Mouse (Mus musculus) embryonic facial prominence, embryonic 11.5 days (tissue): ENCODE data around the gene Ap3b1. TPM values are rescaled to one million over a fixed set of nuclear protein-coding genes. Genes with fewer than 3 reads are reported as not detected.

Experiments used
- ATAC-seq: fragments of 200-750 bp; cut with Nextera tagmentation; replicated peaks from 2 replicates; pipeline ENCODE4 v1.8.0; 2017; ENCODE audit warnings: low read depth; ENCODE audit not compliant: insufficient number of reproducible peaks, low FRiP score, low TSS enrichment
- DNase-seq: peaks from one replicate; pipeline ENCODE4 v3.0.0-alpha.2; 2015; ENCODE audit warnings: low spot score
- H3K27ac ChIP-seq: fragments of 300-500 bp; sonication (generic); replicated peaks from 2 replicates; pipeline ENCODE4 v1.5.1; 2014; ENCODE audit warnings: mild to moderate bottlenecking, low read depth, low read length, control low read depth
- H3K27me3 ChIP-seq: fragments of 300-500 bp; sonication (generic); 2 replicates; pipeline ENCODE4 v1.6.1; 2014; ENCODE audit warnings: mild to moderate bottlenecking, low read length, moderate library complexity, mixed read lengths; ENCODE audit not compliant: control insufficient read depth, insufficient read depth
- H3K36me3 ChIP-seq: fragments of 300-500 bp; sonication (generic); replicated peaks from 2 replicates; pipeline ENCODE4 v1.6.1; 2014; ENCODE audit warnings: low read depth, mild to moderate bottlenecking, low read length, moderate library complexity, mixed read lengths; ENCODE audit not compliant: control insufficient read depth, insufficient read depth
- H3K4me1 ChIP-seq: fragments of 300-500 bp; sonication (generic); 2 replicates; pipeline ENCODE4 v1.6.1; 2014; ENCODE audit warnings: low read length, mixed read lengths; ENCODE audit not compliant: control insufficient read depth, insufficient read depth
- H3K4me2 ChIP-seq: fragments of 300-500 bp; sonication (generic); 2 replicates; pipeline ENCODE4 v1.6.1; 2014; ENCODE audit warnings: low read depth, mild to moderate bottlenecking, control low read depth, low read length, moderate library complexity
- H3K4me3 ChIP-seq: fragments of 300-500 bp; sonication (generic); 2 replicates; pipeline ENCODE4 v1.5.1; 2014; ENCODE audit warnings: low read depth, low read length, control low read depth
- H3K9ac ChIP-seq: fragments of 300-500 bp; sonication (generic); replicated peaks from 2 replicates; pipeline ENCODE4 v1.6.1; 2014; ENCODE audit warnings: mild to moderate bottlenecking, control low read depth, low read length
- H3K9me3 ChIP-seq: fragments of 300-500 bp; sonication (generic); replicated peaks from 2 replicates; pipeline ENCODE4 v1.6.1; 2016; ENCODE audit warnings: mild to moderate bottlenecking, low read length, inconsistent platforms, mixed read lengths; ENCODE audit not compliant: control insufficient read depth
- WGBS: fragments of 180-500 bp; shearing (Covaris S2); extraction: QIAGEN DNeasy Blood & Tissue Kit; methylation state at CpG from one replicate; pipeline ENCODE4 v1.1.7; 2014; 5-methylcytosine and 5-hydroxymethylcytosine counted together
- polyA plus RNA-seq: library from polyadenylated mRNA; unstranded; fragments of >200 nt; fragmentation: Nextera tagmentation; extraction: Ambion mirVana; gene quantifications from 2 replicates; pipeline ENCODE4 v1.2.1, GENCODE M21; 2014

Gene Ap3b1
- polyA plus RNA-seq, 1 experiment from 2014 or later = 43.4 TPM

DNA sequence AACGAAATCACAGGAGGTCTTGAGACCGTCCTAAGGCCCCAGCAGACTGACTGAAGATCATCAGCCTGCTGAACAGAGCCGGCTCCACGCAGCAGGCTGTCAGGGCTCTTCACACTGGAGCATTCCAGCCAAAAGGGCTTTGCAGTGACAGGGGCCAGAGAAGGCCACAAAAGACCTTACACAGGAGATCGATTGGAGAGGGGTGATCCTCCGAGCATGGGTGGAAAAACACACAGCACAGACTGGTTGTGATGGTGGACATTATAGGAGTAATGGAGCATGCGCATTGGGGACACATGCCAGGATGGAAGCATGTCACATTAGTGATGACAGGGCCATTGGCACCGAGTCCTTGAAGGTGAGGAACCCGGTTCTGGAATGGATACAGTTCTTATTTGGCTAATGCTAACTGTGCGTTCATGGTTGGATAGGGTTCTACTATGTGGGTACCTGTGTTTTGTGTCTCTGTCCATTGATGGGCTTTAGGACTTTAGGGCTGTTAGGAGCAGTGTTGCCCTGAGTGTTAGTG is 37.7 kb downstream of the Ap3b1 start:
- no peak overlapping the region for H3K27ac ChIP-seq
- ATAC-seq (no peak), DNase-seq (no peak)
- no peaks in the 10 kb centered on the region for H3K36me3 ChIP-seq
- H3K4me1 ChIP-seq = no peaks in the 10 kb centered on the region
- no peaks in the 10 kb centered on the region for H3K9me3 ChIP-seq
- no peaks in the 10 kb centered on the region for H3K27me3 ChIP-seq
- no peak overlapping the region for H3K9ac ChIP-seq
- WGBS = 90% methylated on average over 10 of the region's 10 CpGs
- no peak overlapping the region for H3K4me2 ChIP-seq
- H3K4me3 ChIP-seq = no peak overlapping the region

DNA sequence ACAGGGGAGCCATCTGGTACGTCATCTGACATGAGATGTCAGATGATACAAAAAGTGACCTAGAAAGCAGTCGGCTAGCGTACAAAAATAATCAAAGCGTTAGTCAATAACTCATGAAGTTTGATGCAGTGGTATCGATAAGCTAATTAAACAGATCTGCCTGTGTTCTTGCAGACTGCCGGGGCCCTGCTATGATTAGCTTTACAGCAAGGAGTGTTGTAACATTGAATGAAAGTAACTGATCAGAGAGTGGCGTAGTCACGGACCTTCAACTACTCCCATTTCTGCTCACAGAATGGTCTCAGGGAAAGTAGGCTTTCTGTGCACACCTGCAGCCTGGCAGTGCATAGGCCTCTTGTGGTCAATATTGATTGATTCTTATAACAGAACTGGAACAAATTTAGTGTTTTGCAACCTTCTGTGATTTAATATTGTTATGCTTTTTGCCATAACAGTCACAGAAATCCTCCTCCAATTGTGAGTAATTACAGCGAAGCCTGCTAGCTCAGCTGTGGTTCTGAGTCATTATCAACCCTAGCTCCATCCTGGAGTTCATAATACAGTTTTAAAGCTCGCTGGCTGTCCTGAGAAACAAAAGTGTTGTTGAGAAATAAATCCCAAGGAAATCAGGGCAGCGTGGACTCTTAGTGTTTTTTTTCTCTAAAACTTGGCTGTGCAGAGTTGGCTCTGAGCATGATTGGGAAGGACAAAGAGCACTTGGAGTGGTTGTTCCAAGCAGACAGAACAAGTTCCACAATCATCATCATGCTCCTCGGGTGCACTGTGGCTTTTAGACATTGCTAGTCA is 40.0 kb downstream of the Ap3b1 start:
- no peaks in the 10 kb centered on the region; the same call in 1 of the 2 replicates for H3K36me3 ChIP-seq
- H3K4me3 ChIP-seq = no peak overlapping the region
- no peaks in the 10 kb centered on the region for H3K9me3 ChIP-seq
- no peak overlapping the region for H3K4me2 ChIP-seq
- H3K4me1 ChIP-seq = no peaks in the 10 kb centered on the region
- no peaks in the 10 kb centered on the region for H3K27me3 ChIP-seq
- ATAC-seq = no peak
- no peak for DNase-seq
- no peak overlapping the region for H3K27ac ChIP-seq
- WGBS = 89% methylated on average over 12 of the region's 12 CpGs
- no peak overlapping the region for H3K9ac ChIP-seq

DNA sequence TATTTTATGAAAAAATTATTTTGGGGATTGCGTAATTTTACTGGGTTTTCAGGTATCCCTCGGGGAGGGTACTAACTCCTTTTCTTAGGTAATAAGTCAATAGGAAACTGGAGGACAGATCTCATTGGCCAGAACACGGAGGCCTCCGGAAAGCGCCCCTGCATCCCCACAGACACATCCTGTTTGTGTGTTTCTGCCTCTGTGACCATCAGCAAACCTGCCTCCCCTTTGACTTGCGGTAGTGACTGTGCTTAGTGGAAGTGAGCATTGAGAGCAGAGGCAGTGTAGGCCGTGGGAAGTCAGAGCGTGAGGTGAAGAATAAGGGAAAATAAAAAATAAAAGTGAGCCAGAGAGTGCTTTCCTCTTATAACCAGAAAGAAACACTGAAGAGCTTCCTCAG is 41.7 kb downstream of the Ap3b1 start:
- 90% methylated on average over 8 of the region's 8 CpGs for WGBS
- Histone ChIP-seq H3K4me3 (no peak overlapping the region), H3K36me3 (peaks cover 7% of the 10 kb centered on the region), H3K4me2 (no peak overlapping the region), H3K4me1 (no peaks in the 10 kb centered on the region), H3K27ac (no peak overlapping the region), H3K9me3 (no peaks in the 10 kb centered on the region), H3K27me3 (no peaks in the 10 kb centered on the region), H3K9ac (no peak overlapping the region)
- DNase-seq (no peak), ATAC-seq (no peak)

DNA sequence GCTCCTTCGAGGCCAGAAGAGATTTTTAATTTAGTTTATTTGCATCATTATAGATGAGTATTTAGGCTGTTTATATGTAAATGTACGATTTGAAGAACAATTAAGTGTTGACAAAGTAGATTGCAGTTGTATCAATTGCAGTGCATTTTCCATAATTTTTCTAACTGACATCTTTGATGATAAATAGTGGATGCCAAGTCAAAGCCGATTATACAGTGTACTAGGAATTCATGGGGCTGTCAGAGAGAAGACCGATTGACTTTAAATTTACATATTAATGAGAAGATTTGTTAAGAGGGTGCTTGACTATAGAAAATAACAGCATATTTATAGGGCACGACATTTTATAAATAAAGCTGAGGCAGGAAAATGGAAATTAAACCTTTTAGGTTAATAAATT is 64.8 kb downstream of the Ap3b1 start:
- Histone ChIP-seq H3K27me3 (no peaks in the 10 kb centered on the region), H3K4me1 (no peaks in the 10 kb centered on the region), H3K4me3 (no peak overlapping the region), H3K36me3 (no peaks in the 10 kb centered on the region), H3K27ac (no peak overlapping the region), H3K9ac (no peak overlapping the region), H3K4me2 (no peak overlapping the region), H3K9me3 (no peaks in the 10 kb centered on the region)
- 85% methylated on average over 5 of the region's 5 CpGs for WGBS
- no peak for DNase-seq
- no peak for ATAC-seq

DNA sequence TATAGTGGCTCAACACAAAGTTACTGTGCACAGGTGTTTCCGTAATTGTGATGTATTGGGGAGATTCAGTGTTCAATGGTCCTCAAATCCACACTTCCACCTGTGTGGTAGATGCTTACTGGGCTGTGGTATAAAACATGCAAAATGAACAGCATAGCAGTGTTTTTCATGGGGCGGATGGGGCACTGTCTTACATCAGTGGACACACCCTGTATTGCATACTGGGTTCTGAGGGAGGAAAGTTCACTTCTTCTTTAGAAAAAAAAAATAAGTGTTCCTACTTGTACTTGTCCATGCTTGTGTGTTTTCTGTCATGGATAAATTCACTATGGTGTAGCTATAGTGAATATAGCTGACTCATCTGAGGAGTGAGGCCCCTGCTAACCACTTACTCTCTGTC is 70.8 kb downstream of the Ap3b1 start:
- no peaks in the 10 kb centered on the region for H3K36me3 ChIP-seq
- H3K27me3 ChIP-seq = no peaks in the 10 kb centered on the region
- no peak for DNase-seq
- no peak overlapping the region for H3K4me3 ChIP-seq
- ATAC-seq = no peak
- no peak overlapping the region for H3K4me2 ChIP-seq
- H3K9ac ChIP-seq = no peak overlapping the region
- no peaks in the 10 kb centered on the region for H3K9me3 ChIP-seq
- WGBS = 95% methylated on average over 2 of the region's 2 CpGs
- H3K4me1 ChIP-seq = no peaks in the 10 kb centered on the region
- no peak overlapping the region for H3K27ac ChIP-seq

DNA sequence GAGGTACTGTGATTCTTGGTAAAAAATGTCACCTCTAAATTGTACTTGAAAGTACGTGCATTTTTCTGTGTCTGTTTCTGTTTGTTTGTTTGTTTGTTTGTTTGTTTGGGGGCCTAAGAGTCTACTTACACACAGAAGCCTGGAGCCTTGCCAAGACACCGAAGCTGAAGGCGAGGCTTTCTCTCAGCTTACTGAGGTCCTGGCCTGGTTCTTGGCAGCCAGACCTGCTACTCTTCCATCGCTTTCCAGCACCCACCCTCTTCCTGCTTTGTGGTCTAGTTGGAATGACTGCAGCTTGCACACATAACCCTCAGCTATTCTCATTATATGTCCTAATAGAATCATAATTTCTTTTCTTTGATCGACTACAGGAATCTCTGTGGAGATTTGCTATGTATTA is 80.6 kb downstream of the Ap3b1 start:
- Histone ChIP-seq H3K36me3 (no peaks in the 10 kb centered on the region), H3K4me2 (no peak overlapping the region), H3K9me3 (no peaks in the 10 kb centered on the region), H3K27me3 (no peaks in the 10 kb centered on the region), H3K27ac (no peak overlapping the region), H3K4me1 (no peaks in the 10 kb centered on the region), H3K9ac (no peak overlapping the region), H3K4me3 (no peak overlapping the region)
- WGBS = 87% methylated on average over 5 of the region's 5 CpGs
- DNase-seq = no peak
- no peak for ATAC-seq

DNA sequence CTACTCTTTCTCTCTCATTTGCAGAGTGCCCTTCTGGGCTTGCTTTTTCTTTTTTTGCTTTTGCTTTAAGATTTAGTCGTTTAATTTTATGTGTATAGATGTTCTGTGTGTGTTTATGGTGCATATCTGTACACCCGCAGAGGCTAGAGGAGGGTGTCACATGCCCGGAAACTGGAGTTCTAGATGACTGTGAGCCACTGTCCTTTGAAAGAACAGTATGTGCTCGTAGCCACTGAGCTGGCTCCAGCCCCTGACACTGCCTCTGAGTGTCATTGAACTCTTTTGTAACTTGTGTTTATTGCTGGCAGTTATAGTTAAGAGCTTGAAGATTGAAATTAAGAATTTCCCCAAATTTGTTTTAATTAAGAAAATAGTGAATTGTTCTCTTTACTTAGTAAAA is 82.4 kb downstream of the Ap3b1 start:
- Histone ChIP-seq H3K4me1 (no peaks in the 10 kb centered on the region), H3K4me3 (no peak overlapping the region), H3K36me3 (no peaks in the 10 kb centered on the region), H3K27ac (no peak overlapping the region), H3K9me3 (no peaks in the 10 kb centered on the region), H3K27me3 (no peaks in the 10 kb centered on the region), H3K9ac (no peak overlapping the region), H3K4me2 (no peak overlapping the region)
- ATAC-seq (no peak), DNase-seq (no peak)
- WGBS = 81% methylated on average over 4 of the region's 4 CpGs

DNA sequence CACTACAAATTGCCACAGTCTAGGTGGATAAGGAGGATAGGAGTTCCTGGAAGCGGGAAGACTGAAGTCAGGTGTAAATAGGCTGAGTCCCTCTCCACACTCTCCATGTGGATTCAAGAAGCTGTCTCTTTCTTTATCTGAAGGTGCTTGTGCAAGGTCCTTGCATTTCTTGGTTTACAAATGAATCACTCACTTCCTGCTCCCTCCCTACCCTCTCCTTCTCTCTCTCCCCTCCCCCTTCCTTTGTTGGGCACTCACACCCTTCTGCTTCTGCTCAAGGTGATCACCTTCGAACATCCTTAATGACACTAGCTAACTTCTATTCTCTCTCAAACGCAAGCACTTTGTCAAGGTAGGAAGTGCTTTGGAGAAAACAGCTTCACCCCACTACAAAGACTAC is 84.7 kb downstream of the Ap3b1 start:
- no peak overlapping the region for H3K4me2 ChIP-seq

More for the DNA sequence above, 84.7 kb downstream of the Ap3b1 start:
- no peaks in the 10 kb centered on the region for H3K4me1 ChIP-seq
- WGBS = 81% methylated on average over 3 of the region's 3 CpGs
- no peaks in the 10 kb centered on the region for H3K36me3 ChIP-seq
- no peak overlapping the region for H3K4me3 ChIP-seq
- no peaks in the 10 kb centered on the region for H3K27me3 ChIP-seq
- no peaks in the 10 kb centered on the region for H3K9me3 ChIP-seq
- H3K27ac ChIP-seq = no peak overlapping the region
- H3K9ac ChIP-seq = no peak overlapping the region
- no peak for DNase-seq
- no peak for ATAC-seq
